Mouse (Mus musculus) right cerebral cortex, postnatal 14 days (tissue): ENCODE measurements at regions not wholly inside any gene's neighbourhood (a gene's known extent, or its start where the extent isn't known, plus 50 kb on each side); places are given as distances from the start of the nearest gene placed in this dataset.
"Not testable (repeated sequence)": the region's sequence is repeated elsewhere in the genome, so short reads cannot be mapped to it uniquely, and the experiment has no call there.

ENCODE experiments used
- DNase-seq: peaks from one replicate; pipeline ENCODE4 v3.0.0; 2022

DNA sequence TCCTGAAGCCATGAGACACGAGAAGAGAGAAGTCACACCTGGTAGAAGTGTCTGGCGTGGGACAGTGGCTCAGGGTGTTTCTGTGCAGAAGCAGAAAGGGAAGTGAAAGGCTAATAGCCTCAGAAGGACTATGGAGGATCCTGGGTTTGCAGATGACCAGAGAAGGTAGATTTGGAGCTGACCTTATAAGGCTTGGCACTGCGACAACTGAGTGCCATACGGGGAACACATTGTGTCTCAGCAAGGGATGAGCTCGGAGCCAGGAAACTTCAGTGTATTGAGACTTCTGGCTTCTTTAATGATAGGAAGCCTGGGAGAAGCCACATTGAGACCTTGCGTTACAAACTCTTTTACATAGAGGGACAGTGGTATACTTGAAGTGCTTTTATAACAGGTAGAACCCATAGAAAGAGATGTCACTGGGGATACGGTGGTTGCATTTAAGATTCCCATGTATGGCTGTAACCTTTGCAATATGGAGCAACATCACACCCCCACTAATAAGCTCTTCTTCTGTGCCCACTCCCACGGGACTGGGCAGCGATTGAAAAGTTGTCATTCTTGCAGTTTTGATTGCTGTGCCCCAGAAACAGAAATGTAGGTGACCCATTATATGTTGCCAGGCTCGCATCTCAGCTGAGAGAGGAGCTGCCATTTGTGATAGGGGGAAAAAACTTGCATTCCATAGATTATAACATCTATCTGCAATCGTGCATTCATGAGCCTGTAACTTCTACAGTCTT is 61.8 kb upstream of the Dync1i1 start:
- DNase-seq = no peak

DNA sequence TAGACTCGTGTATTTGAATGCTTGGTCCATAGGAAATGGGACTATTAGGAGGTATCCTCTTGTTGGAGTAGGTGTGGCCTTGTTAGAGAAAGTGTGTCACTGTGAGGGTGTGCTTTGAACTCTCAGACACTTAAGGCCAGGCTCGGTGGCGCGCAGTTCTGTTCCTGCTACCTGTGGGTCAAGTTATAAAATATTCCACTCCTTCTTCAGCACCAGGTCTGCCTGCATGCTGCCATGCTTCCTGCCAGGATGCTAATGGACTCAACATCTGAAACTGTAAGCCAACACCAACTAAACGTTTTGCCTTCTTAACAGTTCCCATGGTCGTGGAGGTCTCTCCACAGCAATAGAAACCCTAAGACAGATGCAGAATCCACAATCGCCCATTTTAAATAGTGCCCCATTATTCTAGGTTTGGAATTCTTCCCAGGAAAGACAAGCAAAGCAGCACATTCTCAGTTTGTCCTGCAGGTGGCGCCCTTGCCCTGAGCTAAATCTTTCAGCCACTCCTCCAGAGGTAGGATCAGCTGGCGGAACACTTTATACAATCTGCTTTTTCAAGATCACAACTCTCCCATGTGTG is 80.2 kb upstream of the Dync1i1 start:
- DNase-seq = peak; percentile 78

DNA sequence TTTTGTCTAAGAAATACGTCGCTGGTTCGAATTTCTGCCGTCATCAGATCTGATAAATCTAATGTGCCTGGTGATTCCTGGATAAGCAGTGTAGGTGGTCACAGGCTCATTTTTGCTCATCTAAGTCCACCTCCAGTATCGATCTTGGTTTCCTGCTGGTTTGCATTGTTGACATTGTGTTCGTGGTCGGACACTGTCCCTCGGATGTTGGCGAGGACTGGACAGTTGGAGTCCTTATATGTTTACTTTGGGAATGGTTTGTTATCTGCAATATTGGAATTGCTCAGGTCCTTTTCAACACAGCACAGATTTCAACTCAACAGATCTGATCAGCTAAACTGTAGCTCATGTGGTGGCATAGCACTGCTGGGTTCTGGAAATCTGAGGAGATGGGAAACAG is 91.2 kb upstream of the Dync1i1 start:
- no peak for DNase-seq

DNA sequence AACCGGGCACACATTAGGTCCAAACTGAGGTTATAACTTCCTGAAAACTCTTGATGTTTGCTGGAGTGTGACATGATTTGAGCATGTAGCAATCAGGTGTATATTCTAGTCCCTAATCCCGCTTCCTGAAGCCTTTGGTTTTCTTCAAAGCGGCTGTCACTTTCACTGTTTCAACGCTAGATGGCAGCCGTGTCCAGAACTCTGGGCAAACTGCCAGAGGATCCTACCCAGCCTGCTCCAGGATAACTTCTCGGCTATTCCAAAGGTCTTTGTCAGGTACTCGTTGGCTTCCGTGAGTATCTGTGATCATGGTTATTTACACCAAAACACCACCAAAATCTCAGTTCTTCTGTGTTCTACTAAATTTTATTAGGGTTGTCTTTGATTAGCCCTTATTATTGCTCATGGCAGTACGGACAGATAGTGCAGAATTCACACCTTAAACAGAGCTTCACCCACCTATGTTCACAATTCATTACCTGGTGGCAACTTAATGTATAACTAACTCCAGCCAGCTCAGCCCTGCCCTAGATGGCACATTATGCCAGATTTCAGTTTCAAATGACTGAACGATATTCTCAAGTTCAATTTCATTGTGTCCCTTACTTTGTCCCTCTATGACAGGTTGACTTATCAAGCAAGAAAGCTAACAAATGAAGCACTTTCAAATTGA is 92.3 kb upstream of the Dync1i1 start:
- DNase-seq = peak; percentile 59

DNA sequence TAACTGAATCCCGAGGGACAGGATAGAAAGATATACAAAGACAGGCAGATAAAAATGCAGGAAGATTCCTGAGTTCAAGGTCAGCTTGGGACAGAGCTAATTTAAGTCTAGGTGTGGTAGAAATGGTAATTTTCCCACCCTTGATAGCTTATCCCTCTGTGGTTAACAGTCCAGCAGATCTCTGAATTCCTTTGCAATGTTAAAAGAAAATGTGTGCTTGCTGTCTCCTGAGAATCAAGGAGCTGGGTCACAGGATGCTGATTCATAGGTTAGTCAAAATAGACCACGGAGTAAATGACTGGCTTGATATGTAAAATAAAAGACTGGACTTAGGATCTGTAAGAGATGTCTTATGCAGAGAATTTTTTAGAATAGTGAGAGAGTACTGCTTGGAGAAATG is 101.4 kb upstream of the Dync1i1 start:
- no peak for DNase-seq

DNA sequence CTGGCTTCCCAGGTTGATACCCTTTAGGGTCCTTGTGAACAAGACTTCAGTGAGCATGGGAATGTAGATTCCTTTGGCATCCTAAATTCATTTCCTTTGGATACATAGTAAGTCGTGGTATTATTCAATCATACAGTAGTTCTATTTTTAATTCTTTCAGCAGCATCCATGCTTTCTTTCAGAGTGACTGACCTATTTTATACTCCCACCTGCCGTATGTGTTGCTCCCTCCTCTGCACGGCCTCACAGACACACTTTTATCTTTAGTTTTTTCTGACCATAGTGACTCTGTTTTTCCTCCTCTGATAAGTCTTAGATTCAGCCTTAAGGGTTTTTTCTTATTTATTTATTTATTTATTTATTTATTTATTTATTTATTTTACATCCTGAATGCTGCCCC is 103.9 kb upstream of the Dync1i1 start:
- DNase-seq = no peak

DNA sequence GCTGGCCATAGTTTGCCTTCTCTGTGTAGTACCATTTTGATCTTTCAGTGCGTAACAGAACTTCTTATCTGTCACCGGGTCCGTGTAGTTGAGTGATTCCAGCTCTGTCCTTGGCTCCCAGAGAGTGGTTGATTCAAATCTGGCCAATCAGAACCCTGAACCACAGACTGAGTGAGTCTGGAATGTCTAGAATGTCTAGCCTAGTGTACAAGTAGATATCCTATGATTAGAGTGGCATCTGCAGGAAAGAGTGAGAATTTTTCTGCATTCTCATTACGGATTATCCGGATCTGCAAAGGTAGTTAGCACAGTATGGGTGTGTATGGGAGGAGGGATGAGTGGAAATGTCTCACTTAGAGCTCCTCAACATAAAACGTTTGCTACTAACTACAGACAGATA is 97.9 kb upstream of the Pdk4 start:
- no peak for DNase-seq

DNA sequence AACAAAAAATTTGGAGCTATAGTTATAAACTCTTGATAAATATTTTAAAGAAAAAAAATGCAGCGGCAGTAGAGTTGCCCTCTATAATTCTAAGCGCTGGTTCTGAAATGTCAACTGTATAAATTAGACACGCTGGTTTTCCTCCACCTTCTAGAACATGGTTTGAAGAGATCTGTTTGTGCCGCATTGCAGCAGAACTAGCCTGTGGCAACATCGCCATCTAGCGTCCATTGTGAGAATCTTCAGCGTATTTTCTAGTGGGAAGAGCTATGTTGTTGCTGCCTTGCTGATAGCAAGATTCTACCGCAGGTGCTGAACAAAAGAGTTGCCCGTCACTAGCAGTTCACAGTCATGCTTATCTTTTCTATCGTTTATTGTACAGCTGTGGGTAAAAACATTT is 93.5 kb upstream of the Pdk4 start:
- peak; percentile 51 for DNase-seq

DNA sequence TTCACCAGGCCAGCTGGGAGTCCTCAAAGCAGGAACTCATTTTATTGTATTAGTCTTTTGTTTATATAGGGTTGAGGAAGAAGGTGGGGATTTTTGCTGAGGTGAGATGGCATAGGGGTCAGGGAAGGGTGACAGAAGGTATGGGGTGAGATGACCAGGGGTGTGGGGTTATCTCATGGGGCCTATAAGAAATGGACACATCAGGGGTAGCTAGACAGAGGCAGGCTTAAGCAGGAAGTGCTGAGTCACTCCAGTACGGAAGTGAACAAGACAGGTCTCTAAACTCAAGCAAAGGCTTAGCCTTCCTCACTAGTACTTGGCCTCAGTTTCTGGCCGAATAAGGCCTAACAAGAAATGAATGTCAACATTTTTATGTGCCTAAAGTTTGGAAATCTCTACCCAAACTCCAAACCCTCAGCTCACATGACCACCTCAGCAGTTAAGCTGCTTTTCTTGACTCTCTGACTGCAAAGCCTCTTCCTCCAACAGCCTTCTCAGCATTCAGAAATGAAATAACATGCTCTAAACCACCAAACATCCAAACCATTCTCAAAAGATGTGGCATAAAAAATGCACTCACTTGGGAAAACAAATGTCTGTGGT is 86.9 kb upstream of the Pdk4 start:
- no peak for DNase-seq

DNA sequence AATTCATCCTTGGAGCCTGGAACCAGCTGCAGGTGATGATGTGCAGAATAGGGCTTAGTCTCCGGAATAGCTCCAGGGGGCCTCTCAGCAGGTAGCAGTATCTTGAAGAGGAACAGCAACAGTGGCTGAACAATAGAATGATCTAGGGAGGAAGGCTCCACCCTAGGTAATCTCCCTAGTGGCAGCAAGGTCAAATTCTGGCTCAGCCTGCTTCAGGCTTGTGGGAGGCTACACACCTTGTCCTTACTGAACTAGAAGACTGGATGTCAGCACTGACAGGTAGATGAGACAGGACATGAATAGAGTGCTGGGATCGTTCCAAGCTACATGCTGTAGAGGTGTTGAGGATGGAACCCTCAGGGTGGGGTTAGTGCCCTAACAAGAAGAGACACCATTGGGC is 80.8 kb upstream of the Pdk4 start:
- not testable (repeated sequence) for DNase-seq

DNA sequence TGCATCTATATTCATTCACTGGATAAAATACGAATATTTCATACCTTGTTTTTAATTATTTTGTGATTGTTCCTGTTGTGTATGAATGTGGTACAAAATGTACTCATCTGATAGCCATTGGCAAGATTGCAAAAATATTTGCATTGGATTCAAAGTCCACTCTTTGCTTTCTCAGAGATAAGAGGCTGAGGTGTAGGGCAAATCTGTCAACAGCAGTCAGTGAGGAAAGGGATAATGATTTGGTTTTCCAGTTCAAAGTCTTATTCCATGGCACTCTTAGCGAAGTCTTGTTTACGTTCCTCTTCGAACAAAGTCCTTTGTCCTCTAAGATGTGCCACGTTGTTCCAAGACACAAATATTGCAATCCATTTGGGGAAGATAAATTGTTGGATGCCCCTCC is 70.5 kb upstream of the Pdk4 start:
- DNase-seq = no peak

DNA sequence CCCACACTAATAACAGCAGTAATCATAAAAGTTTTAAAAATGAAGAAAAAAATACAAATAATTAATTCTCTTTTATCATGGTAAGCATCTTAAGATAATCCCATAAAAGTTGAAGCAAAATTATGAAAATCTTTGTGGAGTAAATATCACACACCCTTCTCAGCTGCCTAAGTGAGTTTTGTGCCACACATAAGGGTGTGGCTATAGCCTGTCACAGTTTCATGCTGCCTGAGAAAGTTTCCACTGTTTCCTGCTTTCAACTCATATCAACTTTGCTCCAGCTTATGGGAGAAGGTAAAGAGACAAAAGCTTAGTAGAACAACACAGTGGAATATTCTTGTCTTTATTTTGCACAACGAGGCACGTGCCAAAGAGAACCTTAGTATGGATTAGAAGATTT is 68.9 kb upstream of the Pdk4 start:
- DNase-seq = no peak

DNA sequence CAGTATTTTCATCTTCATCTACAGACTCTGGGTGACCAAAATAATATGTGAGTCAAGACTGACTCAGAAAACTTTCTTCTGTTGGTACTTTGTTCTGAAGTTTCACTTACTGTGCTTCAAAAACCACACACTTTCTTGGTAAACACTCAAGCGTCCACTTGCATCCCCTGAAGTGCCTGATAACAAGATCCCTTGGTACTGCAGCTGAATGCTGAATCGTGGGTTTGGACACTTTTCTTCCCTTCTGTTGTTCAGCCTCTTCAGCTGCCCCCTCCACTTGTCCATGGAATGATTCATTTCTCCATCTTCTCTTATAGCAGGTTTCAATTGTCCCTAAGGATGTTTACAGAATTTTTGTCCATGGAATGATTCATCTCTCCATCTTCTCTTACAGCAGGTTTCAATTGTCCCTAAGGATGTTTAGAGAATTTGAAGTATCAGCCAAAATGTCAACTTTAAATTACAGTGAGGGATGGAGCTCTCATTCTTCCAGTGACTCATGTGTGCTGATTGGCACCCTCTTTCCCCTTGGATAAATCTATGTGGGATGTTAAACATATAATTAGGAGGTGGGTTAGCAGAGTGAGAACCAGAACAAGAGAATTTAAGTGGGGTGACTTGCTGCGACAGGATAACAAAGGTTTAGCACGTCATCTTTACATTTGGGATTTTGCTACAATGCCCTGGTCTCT is 57.7 kb upstream of the Pdk4 start:
- DNase-seq = no peak

DNA sequence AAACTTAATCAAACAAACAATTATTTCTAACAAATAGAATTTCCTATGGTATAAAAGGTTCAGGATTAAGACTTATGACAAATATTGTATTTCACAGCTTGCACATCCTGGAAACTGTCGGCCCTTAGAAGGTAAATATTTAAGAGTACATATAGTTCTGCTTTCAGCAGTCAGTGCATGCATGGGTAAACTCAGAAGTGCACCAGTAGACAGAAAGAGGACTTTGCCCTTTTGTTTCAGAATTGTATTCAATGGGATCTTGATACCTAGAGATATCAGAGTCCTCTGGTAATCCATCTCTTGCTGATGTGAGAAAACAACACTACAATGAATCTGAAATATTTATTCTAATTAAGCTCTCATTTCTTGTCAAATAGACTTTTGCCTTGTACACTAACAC is 54.0 kb upstream of the Pdk4 start:
- DNase-seq = no peak
